Mouse (Mus musculus) heart, embryonic 13.5 days (tissue): ENCODE measurements around the gene Nacad. TPM values are rescaled to one million over a fixed set of nuclear protein-coding genes. Genes with fewer than 3 reads are reported as not detected.

Experiments used
- ATAC-seq: fragments of 200-750 bp; cut with Nextera tagmentation; 2 replicates; pipeline ENCODE4 v1.8.0; 2017; ENCODE audit warnings: moderate TSS enrichment; ENCODE audit not compliant: insufficient number of reproducible peaks, low FRiP score, low TSS enrichment; ENCODE audit errors: extremely low read depth
- H3K27ac ChIP-seq: fragments of 300-500 bp; sonication (generic); replicated peaks from 2 replicates; pipeline ENCODE4 v1.5.1; 2015; ENCODE audit warnings: moderate library complexity, mild to moderate bottlenecking, inconsistent platforms
- H3K27me3 ChIP-seq: fragments of 300-500 bp; sonication (generic); replicated peaks from 2 replicates; pipeline ENCODE4 v1.6.1; 2015; ENCODE audit warnings: mild to moderate bottlenecking, inconsistent platforms
- H3K36me3 ChIP-seq: fragments of 300-500 bp; sonication (generic); 2 replicates; pipeline ENCODE4 v1.6.1; 2015; ENCODE audit warnings: mild to moderate bottlenecking, inconsistent platforms
- H3K4me1 ChIP-seq: fragments of 300-500 bp; sonication (generic); 2 replicates; pipeline ENCODE4 v1.6.1; 2015; ENCODE audit warnings: inconsistent platforms
- H3K4me2 ChIP-seq: fragments of 300-500 bp; sonication (generic); 2 replicates; pipeline ENCODE4 v1.6.1; 2015; ENCODE audit warnings: inconsistent platforms, mild to moderate bottlenecking, moderate library complexity
- H3K4me3 ChIP-seq: fragments of 300-500 bp; sonication (generic); 2 replicates; pipeline ENCODE4 v1.5.1; 2015; ENCODE audit warnings: moderate library complexity, mild to moderate bottlenecking, inconsistent platforms
- H3K9ac ChIP-seq: fragments of 300-500 bp; sonication (generic); 2 replicates; pipeline ENCODE4 v1.6.1; 2015; ENCODE audit warnings: inconsistent platforms, mild to moderate bottlenecking, moderate library complexity
- H3K9me3 ChIP-seq: fragments of 300-500 bp; sonication (generic); 2 replicates; pipeline ENCODE4 v1.6.1; 2016; ENCODE audit warnings: inconsistent platforms
- WGBS: fragments of 180-500 bp; shearing (Covaris S2); methylation state at CpG from one replicate; pipeline ENCODE4 v1.1.7; 2015; ENCODE audit warnings: mixed read lengths; 5-methylcytosine and 5-hydroxymethylcytosine counted together
- polyA plus RNA-seq: library from polyadenylated mRNA; unstranded; fragments of >200 nt; fragmentation: Nextera tagmentation; extraction: Ambion mirVana; gene quantifications from 2 replicates; pipeline ENCODE4 v1.2.1, GENCODE M21; 2015

The Nacad gene
- polyA plus RNA-seq, 1 experiment from 2014 or later = 0.86 TPM

DNA sequence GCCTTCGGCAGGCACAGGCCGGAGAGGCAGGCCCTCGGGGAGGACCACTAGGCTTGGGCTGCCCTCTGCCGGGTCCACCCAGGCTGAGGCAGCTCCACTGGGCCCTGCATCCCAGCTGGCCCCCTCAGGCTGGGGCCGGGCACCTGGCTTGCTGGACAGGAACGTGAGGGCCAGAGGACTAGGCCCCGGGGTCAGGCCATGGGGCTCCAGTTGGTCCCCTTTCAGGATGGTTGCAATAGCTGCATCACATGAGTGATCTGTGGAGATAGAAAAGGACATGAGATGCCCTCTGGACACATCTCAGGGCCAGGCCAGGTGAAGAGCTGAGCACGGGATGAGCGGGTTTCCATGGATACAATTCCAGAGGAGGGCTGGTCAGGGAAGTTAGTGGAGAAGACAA, 3.2 kb downstream of the Nacad start:
- no peak overlapping the region for H3K9ac ChIP-seq
- H3K4me3 ChIP-seq = no peak overlapping the region
- ATAC-seq = no peak
- no peak overlapping the region for H3K4me2 ChIP-seq
- no peaks in the 10 kb centered on the region for H3K9me3 ChIP-seq
- 73% methylated on average over 9 of the region's 9 CpGs for WGBS
- H3K27me3 ChIP-seq = peaks cover 84% of the 10 kb centered on the region
- peaks cover 14% of the 10 kb centered on the region for H3K36me3 ChIP-seq
- H3K4me1 ChIP-seq = peaks cover 56% of the 10 kb centered on the region
- no peak overlapping the region for H3K27ac ChIP-seq

- Histone ChIP-seq H3K36me3 (peaks cover 22% of the 10 kb centered on the region), H3K4me3 (no peak overlapping the region), H3K9ac (no peak overlapping the region), H3K27ac (no peak overlapping the region), H3K9me3 (no peaks in the 10 kb centered on the region), H3K27me3 (peaks cover 76% of the 10 kb centered on the region), H3K4me2 (no peak overlapping the region), H3K4me1 (peaks cover 59% of the 10 kb centered on the region)
- WGBS = 78% methylated on average over 20 of the region's 20 CpGs
- ATAC-seq = no peak
These were observed 4.0 kb downstream of the Nacad start for GRCm38 (mm10) chr11:6601649-6602480.

DNA sequence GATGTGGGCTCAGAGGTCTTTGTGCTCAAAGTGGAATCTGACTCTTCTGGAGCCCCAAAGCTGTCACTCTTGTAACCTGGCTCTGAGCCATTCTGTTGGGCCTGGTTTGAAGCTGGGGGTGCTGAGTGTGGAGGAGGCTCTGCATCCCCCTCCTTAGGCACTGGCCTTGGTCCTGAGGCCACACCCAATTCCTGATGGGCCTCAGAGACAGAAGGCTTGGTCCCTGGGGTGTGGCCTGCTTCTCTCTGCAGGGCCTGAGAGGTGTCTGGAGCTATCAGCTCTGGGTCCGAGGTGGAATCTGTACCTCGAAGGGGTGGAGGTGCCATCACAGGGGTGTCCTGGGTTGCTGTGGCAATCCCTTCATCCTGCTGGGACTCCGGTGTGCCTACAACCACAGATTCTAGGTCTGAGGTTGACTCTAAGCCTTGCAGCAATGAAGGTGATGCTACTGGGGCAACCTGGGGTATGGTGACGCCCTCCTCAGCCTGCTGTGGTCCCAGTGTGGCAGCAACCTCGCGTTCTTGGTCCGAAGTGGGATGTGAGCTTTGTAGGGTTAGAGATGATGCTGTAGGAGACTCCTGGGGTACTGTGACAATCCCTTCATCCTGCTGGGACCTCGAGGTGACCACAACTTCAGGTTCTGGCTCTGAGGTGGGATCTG, 5.4 kb downstream of the Nacad start:
- WGBS = 74% methylated on average over 8 of the region's 8 CpGs
- Histone ChIP-seq H3K27me3 (peaks cover 65% of the 10 kb centered on the region), H3K9ac (no peak overlapping the region), H3K4me1 (peaks cover 58% of the 10 kb centered on the region), H3K4me3 (no peak overlapping the region), H3K4me2 (no peak overlapping the region), H3K36me3 (peaks cover 36% of the 10 kb centered on the region), H3K27ac (no peak overlapping the region), H3K9me3 (no peaks in the 10 kb centered on the region)
- ATAC-seq = no peak

DNA sequence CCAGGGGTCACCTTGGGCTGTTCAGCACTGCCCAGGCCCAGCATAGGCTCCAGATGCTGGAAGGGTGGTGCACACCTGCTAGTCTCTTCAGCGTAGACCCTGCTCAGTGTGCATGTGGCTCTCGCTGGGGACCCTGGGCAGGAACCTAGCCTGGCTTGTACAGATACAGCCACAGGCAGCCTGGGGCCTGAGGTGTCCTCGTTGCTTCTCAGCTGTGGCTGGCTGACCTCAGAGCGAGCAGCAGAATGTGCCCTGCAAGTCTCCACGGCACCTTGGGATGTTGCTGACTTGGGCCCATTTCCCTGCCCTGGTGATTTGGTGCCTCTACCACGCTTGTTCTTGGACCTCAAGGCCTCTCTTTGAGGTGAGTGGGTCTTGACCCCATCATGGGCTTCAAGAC, 6.0 kb downstream of the Nacad start:
- peaks cover 59% of the 10 kb centered on the region for H3K27me3 ChIP-seq
- no peak for ATAC-seq
- H3K36me3 ChIP-seq = peaks cover 42% of the 10 kb centered on the region
- peaks cover 58% of the 10 kb centered on the region for H3K4me1 ChIP-seq
- 83% methylated on average over 6 of the region's 6 CpGs for WGBS
- no peaks in the 10 kb centered on the region for H3K9me3 ChIP-seq
- H3K4me3 ChIP-seq = no peak overlapping the region
- H3K4me2 ChIP-seq = no peak overlapping the region
- H3K27ac ChIP-seq = no peak overlapping the region
- H3K9ac ChIP-seq = no peak overlapping the region

DNA sequence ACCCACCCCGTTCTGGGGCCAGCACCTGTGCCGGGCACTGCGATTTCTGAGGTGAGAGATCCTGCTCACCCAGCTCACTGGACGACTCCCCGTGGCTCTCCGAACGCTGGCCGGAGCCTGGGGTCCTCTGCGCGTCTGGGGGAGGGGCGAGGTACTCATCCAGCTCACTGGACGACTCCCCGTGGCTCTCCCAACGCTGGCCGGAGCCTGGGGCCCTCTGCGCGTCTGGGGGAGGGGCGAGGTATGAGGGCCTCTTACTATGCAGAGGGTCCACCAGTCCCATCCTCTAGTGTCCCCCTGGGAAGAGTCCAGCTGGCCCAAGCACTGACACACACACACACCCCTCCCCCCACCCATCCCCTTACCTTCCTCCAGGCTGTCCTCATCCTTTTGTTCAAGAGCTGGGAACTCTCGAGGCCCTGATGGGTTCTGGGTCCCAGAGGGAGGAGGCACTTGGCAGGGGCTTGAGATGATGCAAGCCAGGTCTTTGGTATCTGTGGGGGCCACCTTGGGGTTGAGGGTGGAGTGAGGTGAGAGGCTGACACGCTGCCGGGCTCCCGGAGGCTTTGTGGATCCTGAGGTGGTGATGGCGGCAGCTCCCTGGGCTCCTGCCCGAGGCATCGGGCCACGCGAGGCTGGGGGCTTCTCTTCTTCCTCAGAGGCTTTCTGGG, 6.7 kb downstream of the Nacad start:
- WGBS = 20% methylated on average over 27 of the region's 27 CpGs
- no peak overlapping the region for H3K4me3 ChIP-seq
- no peak for ATAC-seq
- H3K36me3 ChIP-seq = peaks cover 49% of the 10 kb centered on the region
- peak overlapping the region; percentile 32 for H3K4me2 ChIP-seq
- peak overlapping the region; percentile 38; the same call in 1 of the 2 replicates for H3K9ac ChIP-seq
- peaks cover 52% of the 10 kb centered on the region for H3K27me3 ChIP-seq
- H3K4me1 ChIP-seq = peaks cover 58% of the 10 kb centered on the region
- no peaks in the 10 kb centered on the region for H3K9me3 ChIP-seq
- H3K27ac ChIP-seq = no peak overlapping the region

DNA sequence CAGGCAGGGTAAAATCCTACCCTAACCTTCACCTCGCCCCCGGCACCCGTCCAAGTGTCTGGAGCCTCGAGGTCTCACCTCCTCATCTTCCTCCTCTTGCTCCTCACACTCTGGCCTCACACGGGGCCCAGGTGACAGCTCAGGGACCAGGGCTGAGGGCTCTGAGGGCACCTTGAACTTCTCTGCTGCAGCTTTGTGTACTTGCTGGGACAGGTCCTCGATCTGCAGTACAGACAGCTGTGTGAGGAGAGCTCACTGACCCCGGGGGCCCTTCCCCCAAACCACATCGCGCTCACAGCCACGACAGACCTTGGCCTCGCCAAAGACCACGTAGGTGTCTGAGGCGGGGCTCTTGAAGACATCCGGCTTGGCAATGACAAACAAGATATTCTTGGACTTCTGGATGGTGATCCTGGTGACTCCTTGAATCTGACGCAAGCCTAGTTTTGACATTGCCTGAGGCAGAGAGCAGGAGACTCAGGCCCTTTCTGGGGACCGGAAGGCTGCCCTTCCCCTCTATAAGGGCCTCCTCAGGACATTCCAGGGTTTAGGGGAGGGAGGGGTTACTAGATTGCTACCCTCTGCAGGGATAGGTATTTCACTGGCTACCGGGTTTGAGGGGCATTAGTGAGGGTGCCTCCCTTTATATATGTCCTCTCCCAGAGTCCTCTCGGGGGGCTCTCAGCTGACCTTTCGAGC, 7.5 kb downstream of the Nacad start:
- peaks cover 55% of the 10 kb centered on the region for H3K4me1 ChIP-seq
- H3K9ac ChIP-seq = peak overlapping the region; percentile 30; the same call in 1 of the 2 replicates
- 49% methylated on average over 19 of the region's 19 CpGs for WGBS
- H3K27me3 ChIP-seq = peaks cover 49% of the 10 kb centered on the region
- no peak for ATAC-seq
- H3K4me3 ChIP-seq = no peak overlapping the region
- H3K9me3 ChIP-seq = no peaks in the 10 kb centered on the region
- H3K36me3 ChIP-seq = peaks cover 57% of the 10 kb centered on the region
- H3K27ac ChIP-seq = no peak overlapping the region
- H3K4me2 ChIP-seq = no peak overlapping the region

GRCm38 (mm10) chr11:6597523-6597922, 8.3 kb downstream of the Nacad start:
- H3K27ac ChIP-seq = no peak overlapping the region
- peaks cover 40% of the 10 kb centered on the region for H3K27me3 ChIP-seq
- WGBS = 60% methylated on average over 7 of the region's 7 CpGs
- peaks cover 65% of the 10 kb centered on the region for H3K36me3 ChIP-seq
- H3K4me3 ChIP-seq = no peak overlapping the region
- H3K4me1 ChIP-seq = peaks cover 52% of the 10 kb centered on the region
- H3K9me3 ChIP-seq = no peaks in the 10 kb centered on the region
- no peak overlapping the region for H3K4me2 ChIP-seq
- no peak overlapping the region for H3K9ac ChIP-seq
- ATAC-seq = no peak

GRCm38 (mm10) chr11:6596616-6597015, 9.2 kb downstream of the Nacad start:
- peaks cover 31% of the 10 kb centered on the region for H3K27me3 ChIP-seq
- H3K27ac ChIP-seq = no peak overlapping the region
- 91% methylated on average over 3 of the region's 3 CpGs for WGBS
- H3K36me3 ChIP-seq = peaks cover 74% of the 10 kb centered on the region
- no peak overlapping the region for H3K4me3 ChIP-seq
- ATAC-seq = no peak
- H3K9me3 ChIP-seq = no peaks in the 10 kb centered on the region
- no peak overlapping the region for H3K4me2 ChIP-seq
- H3K9ac ChIP-seq = no peak overlapping the region
- H3K4me1 ChIP-seq = peaks cover 52% of the 10 kb centered on the region

DNA sequence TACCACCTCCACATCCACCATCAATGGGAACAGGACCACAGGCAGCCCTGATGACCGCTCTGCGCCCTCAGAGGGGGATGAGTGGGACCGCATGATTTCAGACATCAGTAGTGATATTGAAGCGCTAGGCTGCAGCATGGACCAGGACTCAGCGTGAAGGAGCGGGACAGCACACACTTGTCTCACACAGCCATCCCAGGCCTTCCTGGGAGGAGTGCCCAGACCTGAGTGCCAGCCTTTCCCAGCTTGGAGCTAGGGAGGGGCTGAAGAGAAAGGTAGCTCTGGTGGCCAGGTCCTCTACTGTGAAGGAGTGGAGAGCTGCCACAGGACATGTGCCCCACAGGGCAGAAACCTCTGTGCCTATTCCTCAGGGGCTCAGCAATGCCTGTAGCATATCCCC, 9.6 kb downstream of the Nacad start:
- no peak for ATAC-seq
- H3K4me2 ChIP-seq = no peak overlapping the region
- no peak overlapping the region for H3K9ac ChIP-seq
- H3K27me3 ChIP-seq = peaks cover 27% of the 10 kb centered on the region
- H3K36me3 ChIP-seq = peaks cover 78% of the 10 kb centered on the region
- no peak overlapping the region for H3K27ac ChIP-seq
- 96% methylated on average over 6 of the region's 6 CpGs for WGBS
- peaks cover 52% of the 10 kb centered on the region for H3K4me1 ChIP-seq
- H3K9me3 ChIP-seq = no peaks in the 10 kb centered on the region
- no peak overlapping the region for H3K4me3 ChIP-seq

- Histone ChIP-seq H3K36me3 (peaks cover 87% of the 10 kb centered on the region), H3K9me3 (no peaks in the 10 kb centered on the region), H3K27me3 (peaks cover 19% of the 10 kb centered on the region), H3K4me2 (no peak overlapping the region), H3K4me1 (peaks cover 52% of the 10 kb centered on the region), H3K27ac (no peak overlapping the region), H3K4me3 (no peak overlapping the region), H3K9ac (no peak overlapping the region)
- WGBS = 59% methylated on average over 5 of the region's 5 CpGs
- no peak for ATAC-seq
These were observed 10.5 kb downstream of the Nacad start for GRCm38 (mm10) chr11:6595339-6595738.

DNA sequence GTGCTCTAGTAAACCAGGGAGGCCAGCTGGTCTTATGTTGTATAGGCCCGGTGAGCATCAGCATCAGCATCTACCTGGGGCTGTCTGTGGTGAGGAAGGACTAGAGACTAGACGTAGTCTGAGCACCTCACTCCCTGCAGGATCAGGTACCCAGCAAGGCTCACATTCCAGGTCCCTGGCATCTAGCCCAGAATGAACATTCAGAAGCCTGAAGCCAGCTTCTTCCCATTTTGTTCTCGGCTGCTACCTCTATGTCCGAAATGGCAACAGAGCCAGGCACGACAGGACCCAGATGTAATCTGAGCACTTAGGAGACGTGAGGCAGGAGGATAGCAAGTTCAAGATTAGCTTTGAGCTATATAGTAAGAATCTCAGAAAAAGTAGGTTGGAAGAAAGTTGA, 11.0 kb downstream of the Nacad start:
- H3K9me3 ChIP-seq = no peaks in the 10 kb centered on the region
- no peak for ATAC-seq
- 54% methylated on average over 6 of the region's 6 CpGs for WGBS
- peaks cover 92% of the 10 kb centered on the region for H3K36me3 ChIP-seq
- H3K4me3 ChIP-seq = no peak overlapping the region
- H3K27me3 ChIP-seq = peaks cover 14% of the 10 kb centered on the region
- H3K9ac ChIP-seq = no peak overlapping the region
- H3K4me2 ChIP-seq = no peak overlapping the region
- H3K27ac ChIP-seq = 0 out of 2 replicates have a peak overlapping the region, but pooled peaks have one; percentile 29
- peaks cover 48% of the 10 kb centered on the region for H3K4me1 ChIP-seq
